Mouse (Mus musculus) liver, embryonic 14.5 days (tissue): ENCODE results near the gene Irf2bp2. TPM values are rescaled to one million over a fixed set of nuclear protein-coding genes. Genes with fewer than 3 reads are reported as not detected.

Experiments used
- ATAC-seq: fragments of 200-750 bp; cut with Nextera tagmentation; 2 replicates; pipeline ENCODE4 v1.8.0; 2017; ENCODE audit warnings: moderate number of reproducible peaks, mild to moderate bottlenecking, moderate library complexity; ENCODE audit not compliant: insufficient read depth
- DNase-seq, 3 experiments: peaks; one replicate each; pipeline ENCODE4 v3.0.0-alpha.2; 2012 to 2013; ENCODE audit warnings: low read depth in 3 of 3, low spot score in 3 of 3
- H3K27ac ChIP-seq: fragments of 300-500 bp; sonication (generic); 2 replicates; pipeline ENCODE4 v1.5.1; 2014; ENCODE audit warnings: moderate library complexity, mild to moderate bottlenecking, control low read depth, inconsistent platforms
- H3K27me3 ChIP-seq: fragments of 300-500 bp; sonication (generic); 2 replicates; pipeline ENCODE4 v1.6.1; 2014; ENCODE audit warnings: mild to moderate bottlenecking, low read length, moderate library complexity; ENCODE audit not compliant: control insufficient read depth, insufficient read depth
- H3K36me3 ChIP-seq: fragments of 300-500 bp; sonication (generic); replicated peaks from 2 replicates; pipeline ENCODE4 v1.6.1; 2014; ENCODE audit warnings: low read depth; ENCODE audit not compliant: control insufficient read depth, insufficient read depth
- H3K4me1 ChIP-seq, 2 experiments: fragments of 200-500 bp in 1 of 2; fragments of 300-500 bp in 1 of 2; sonication (generic) in 1 of 2; replicated peaks; 2 replicates each; pipeline ENCODE4 v1.6.1; 2012 to 2014; ENCODE audit warnings: antibody characterized with exemption in 1 of 2, inconsistent platforms in 1 of 2, low read length in 1 of 2; ENCODE audit not compliant: control insufficient read depth in 2 of 2, insufficient read depth in 2 of 2
- H3K4me2 ChIP-seq: fragments of 300-500 bp; sonication (generic); 2 replicates; pipeline ENCODE4 v1.6.1; 2014; ENCODE audit warnings: low read depth, mild to moderate bottlenecking, control low read depth, moderate library complexity
- H3K4me3 ChIP-seq, 2 experiments: fragments of 200-500 bp in 1 of 2; fragments of 300-500 bp in 1 of 2; sonication (generic) in 1 of 2; 2 replicates each; pipeline ENCODE4 v1.5.1; 2012 to 2014; ENCODE audit warnings: low read depth in 2 of 2, low read length in 2 of 2, mild to moderate bottlenecking in 2 of 2, control low read depth in 1 of 2, inconsistent platforms in 1 of 2, moderate library complexity in 1 of 2; ENCODE audit not compliant: insufficient read depth in 1 of 2
- H3K9ac ChIP-seq: fragments of 300-500 bp; sonication (generic); replicated peaks from 2 replicates; pipeline ENCODE4 v1.6.1; 2014; ENCODE audit warnings: mild to moderate bottlenecking, control low read depth, moderate library complexity
- H3K9me3 ChIP-seq: fragments of 300-500 bp; sonication (generic); 2 replicates; pipeline ENCODE4 v1.6.1; 2016; ENCODE audit warnings: low read length, mixed read lengths; ENCODE audit not compliant: control insufficient read depth
- CTCF ChIP-seq: IDR thresholded peaks from 2 replicates; pipeline ENCODE4 v1.5.1; 2016; ENCODE audit warnings: antibody characterized with exemption, low read depth, control low read depth
- EP300 ChIP-seq: IDR thresholded peaks from 2 replicates; pipeline ENCODE4 v1.6.1; 2016; ENCODE audit warnings: antibody characterized with exemption, low read depth
- WGBS: fragments of 180-500 bp; shearing (Covaris S2); extraction: QIAGEN DNeasy Blood & Tissue Kit; methylation state at CpG from one replicate; pipeline ENCODE4 v1.1.7; 2014; ENCODE audit not compliant: insufficient replicate concordance; 5-methylcytosine and 5-hydroxymethylcytosine counted together
- polyA plus RNA-seq, 2 experiments: library from polyadenylated mRNA; depleted of rRNA in 1 of 2; stranded (reverse) in 1 of 2; unstranded in 1 of 2; fragments of >200 nt; fragmentation: Nextera tagmentation in 1 of 2; extraction: Ambion mirVana in 1 of 2; gene quantifications; 2 replicates each; pipeline versions ENCODE4 v1.2.1 to v1.2.3; 2012 to 2014

Irf2bp2 gene
- polyA plus RNA-seq (2012; rRNA removed) (10.9 and 11.5 TPM in 2 replicates), polyA plus RNA-seq (2014; fragmentation: Nextera tagmentation; extraction: Ambion mirVana) (2.8 and 3.2 TPM in 2 replicates)

GRCm38 (mm10) chr8:126593889-126594480 lies at the start of gene Irf2bp2:
Gene Irf2bp2 (minus strand): TSS chr8:126593986.
- peak within 1 kb of the TSS; percentile 74 for H3K27ac ChIP-seq
- H3K4me1 ChIP-seq, result peaks cover 37 to 44% of the 10 kb centered on the region in 2 experiments
- peak within 1 kb of the TSS; percentile 89 for H3K4me2 ChIP-seq
- TF ChIP-seq CTCF, result no peak
- peak; percentile 7; the same call in 1 of the 2 replicates for TF ChIP-seq EP300
- no peaks in the 10 kb centered on the region for H3K27me3 ChIP-seq
- ATAC-seq (peak; percentile 73), DNase-seq (peak; percentile 81 to 83 (median 82))
- WGBS, result under 1% methylated on average over 48 of the region's 56 CpGs
- peak within 1 kb of the TSS; percentile 74 for H3K9ac ChIP-seq
- H3K36me3 ChIP-seq, result no peaks in the 10 kb centered on the region; the same call in 1 of the 2 replicates
- peak within 1 kb of the TSS; percentile 75 to 89 for H3K4me3 ChIP-seq
- H3K9me3 ChIP-seq, result no peaks in the 10 kb centered on the region

- ATAC-seq (no peak), DNase-seq (no peak)
- WGBS, result 73% methylated on average over 4 of the region's 4 CpGs
- no peaks in the 10 kb centered on the region for H3K27me3 ChIP-seq
- H3K9me3 ChIP-seq, result no peaks in the 10 kb centered on the region
- peaks cover 0 to 4% of the 10 kb centered on the region in 2 experiments; a peak in 2 of 4 replicates for H3K4me1 ChIP-seq
- TF ChIP-seq CTCF (no peak), EP300 (no peak)
- no peak overlapping the region for H3K4me3 ChIP-seq
- H3K36me3 ChIP-seq, result no peaks in the 10 kb centered on the region
- no peak overlapping the region for H3K4me2 ChIP-seq
- no peak overlapping the region for H3K27ac ChIP-seq
- H3K9ac ChIP-seq, result no peak overlapping the region
Measured at GRCm38 (mm10) chr8:126642665-126643064, 48.9 kb upstream of the Irf2bp2 start.

- H3K27me3 ChIP-seq, result no peaks in the 10 kb centered on the region
- no peak for DNase-seq
- 54% methylated on average over 3 of the region's 3 CpGs for WGBS
- H3K36me3 ChIP-seq, result no peaks in the 10 kb centered on the region
- H3K27ac ChIP-seq, result no peak overlapping the region
- H3K4me1 ChIP-seq, result no peaks in the 10 kb centered on the region; a peak in 1 of 4 replicates
- no peak overlapping the region for H3K4me2 ChIP-seq
- TF ChIP-seq CTCF (no peak), EP300 (0 out of 2 replicates have a peak, but pooled peaks have one; percentile 6)
- no peaks in the 10 kb centered on the region for H3K9me3 ChIP-seq
- ATAC-seq, result no peak
- H3K9ac ChIP-seq, result no peak overlapping the region
- H3K4me3 ChIP-seq, result no peak overlapping the region
Measured at GRCm38 (mm10) chr8:126641568-126642295, 47.9 kb upstream of the Irf2bp2 start.

- Histone ChIP-seq H3K4me3 (no peak overlapping the region), H3K27me3 (no peaks in the 10 kb centered on the region), H3K9ac (no peak overlapping the region), H3K36me3 (no peaks in the 10 kb centered on the region), H3K9me3 (no peaks in the 10 kb centered on the region), H3K4me1 (no peaks in the 10 kb centered on the region; a peak in 1 of 4 replicates), H3K27ac (no peak overlapping the region), H3K4me2 (no peak overlapping the region)
- TF ChIP-seq CTCF (no peak), EP300 (no peak)
- 55% methylated on average over 3 of the region's 3 CpGs for WGBS
- no peak for ATAC-seq
- no peak for DNase-seq
Measured at GRCm38 (mm10) chr8:126639161-126639560, 45.4 kb upstream of the Irf2bp2 start.

GRCm38 (mm10) chr8:126638027-126638426 lies 44.2 kb upstream of the Irf2bp2 start:
- DNase-seq (no peak), ATAC-seq (no peak)
- H3K4me2 ChIP-seq, result no peak overlapping the region
- no peak overlapping the region for H3K4me3 ChIP-seq
- no peaks in the 10 kb centered on the region for H3K9me3 ChIP-seq
- H3K36me3 ChIP-seq, result no peaks in the 10 kb centered on the region
- H3K27me3 ChIP-seq, result no peaks in the 10 kb centered on the region
- no peak for TF ChIP-seq EP300
- TF ChIP-seq CTCF, result no peak
- no peak overlapping the region for H3K9ac ChIP-seq
- 56% methylated on average over 8 of the region's 8 CpGs for WGBS
- H3K4me1 ChIP-seq, result no peaks in the 10 kb centered on the region; a peak in 1 of 4 replicates
- H3K27ac ChIP-seq, result no peak overlapping the region
